Mouse (Mus musculus) hindbrain, embryonic 13.5 days (tissue): ENCODE measurements around the gene Trpm6. TPM values are rescaled to one million over a fixed set of nuclear protein-coding genes. Genes with fewer than 3 reads are reported as not detected.

Experiments used
- ATAC-seq: fragments of 200-750 bp; cut with Nextera tagmentation; 2 replicates; pipeline ENCODE4 v1.8.0; 2017; ENCODE audit warnings: moderate TSS enrichment; ENCODE audit not compliant: low FRiP score
- H3K27ac ChIP-seq: fragments of 300-500 bp; sonication (generic); 2 replicates; pipeline ENCODE4 v1.5.1; 2015; ENCODE audit warnings: inconsistent platforms, mild to moderate bottlenecking, moderate library complexity
- H3K27me3 ChIP-seq: fragments of 300-500 bp; sonication (generic); 2 replicates; pipeline ENCODE4 v1.6.1; 2015; ENCODE audit warnings: mild to moderate bottlenecking, inconsistent platforms
- H3K36me3 ChIP-seq: fragments of 300-500 bp; sonication (generic); 2 replicates; pipeline ENCODE4 v1.6.1; 2015; ENCODE audit warnings: mild to moderate bottlenecking, inconsistent platforms
- H3K4me1 ChIP-seq: fragments of 300-500 bp; sonication (generic); replicated peaks from 2 replicates; pipeline ENCODE4 v1.6.1; 2015; ENCODE audit warnings: inconsistent platforms
- H3K4me2 ChIP-seq: fragments of 300-500 bp; sonication (generic); 2 replicates; pipeline ENCODE4 v1.6.1; 2015; ENCODE audit warnings: inconsistent platforms, mild to moderate bottlenecking, moderate library complexity
- H3K4me3 ChIP-seq: fragments of 300-500 bp; sonication (generic); 2 replicates; pipeline ENCODE4 v1.5.1; 2015; ENCODE audit warnings: mild to moderate bottlenecking, inconsistent platforms
- H3K9ac ChIP-seq: fragments of 300-500 bp; sonication (generic); 2 replicates; pipeline ENCODE4 v1.6.1; 2015; ENCODE audit warnings: mild to moderate bottlenecking, inconsistent platforms
- H3K9me3 ChIP-seq: fragments of 300-500 bp; sonication (generic); 2 replicates; pipeline ENCODE4 v1.6.1; 2016; ENCODE audit warnings: inconsistent platforms
- WGBS: fragments of 180-500 bp; shearing (Covaris S2); methylation state at CpG from one replicate; pipeline ENCODE4 v1.1.7; 2015; 5-methylcytosine and 5-hydroxymethylcytosine counted together
- polyA plus RNA-seq: library from polyadenylated mRNA; unstranded; fragments of >200 nt; fragmentation: Nextera tagmentation; extraction: Ambion mirVana; gene quantifications from 2 replicates; pipeline ENCODE4 v1.2.1, GENCODE M21; 2015

The Trpm6 gene
- polyA plus RNA-seq, 1 experiment from 2014 or later = 0.25 TPM

DNA sequence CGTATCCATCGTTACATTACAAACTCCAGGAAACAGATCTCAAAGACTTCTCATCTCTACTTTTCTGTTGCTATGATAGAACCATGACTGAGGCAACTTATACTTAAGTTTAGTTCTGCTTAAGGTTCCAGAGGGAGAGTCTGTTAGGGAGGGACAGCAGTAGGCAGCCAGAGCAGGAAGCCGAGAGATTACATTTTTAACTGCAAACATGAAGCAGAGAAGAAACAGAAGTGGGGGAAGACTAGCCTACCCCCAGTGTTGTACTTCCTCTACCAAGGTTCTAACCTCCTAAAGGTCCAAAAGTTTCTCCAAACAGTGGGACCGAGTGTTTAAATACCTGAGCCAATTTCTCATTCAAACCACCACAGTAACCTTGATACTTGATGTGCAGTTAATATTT is 13.9 kb upstream of the Trpm6 start:
- ATAC-seq = no peak
- WGBS = 95% methylated on average over 4 of the region's 4 CpGs
- Histone ChIP-seq H3K9ac (no peak overlapping the region), H3K9me3 (no peaks in the 10 kb centered on the region), H3K4me3 (no peak overlapping the region), H3K4me1 (no peaks in the 10 kb centered on the region), H3K4me2 (no peak overlapping the region), H3K27ac (no peak overlapping the region), H3K27me3 (no peaks in the 10 kb centered on the region), H3K36me3 (no peaks in the 10 kb centered on the region)

- Histone ChIP-seq H3K4me3 (no peak overlapping the region), H3K4me2 (no peak overlapping the region), H3K4me1 (no peaks in the 10 kb centered on the region), H3K9ac (no peak overlapping the region), H3K27me3 (no peaks in the 10 kb centered on the region), H3K9me3 (no peaks in the 10 kb centered on the region), H3K36me3 (no peaks in the 10 kb centered on the region), H3K27ac (no peak overlapping the region)
- no peak for ATAC-seq
- 90% methylated on average over 7 of the region's 7 CpGs for WGBS
Measured at GRCm38 (mm10) chr19:18739146-18739545, 10.6 kb upstream of the Trpm6 start.

DNA sequence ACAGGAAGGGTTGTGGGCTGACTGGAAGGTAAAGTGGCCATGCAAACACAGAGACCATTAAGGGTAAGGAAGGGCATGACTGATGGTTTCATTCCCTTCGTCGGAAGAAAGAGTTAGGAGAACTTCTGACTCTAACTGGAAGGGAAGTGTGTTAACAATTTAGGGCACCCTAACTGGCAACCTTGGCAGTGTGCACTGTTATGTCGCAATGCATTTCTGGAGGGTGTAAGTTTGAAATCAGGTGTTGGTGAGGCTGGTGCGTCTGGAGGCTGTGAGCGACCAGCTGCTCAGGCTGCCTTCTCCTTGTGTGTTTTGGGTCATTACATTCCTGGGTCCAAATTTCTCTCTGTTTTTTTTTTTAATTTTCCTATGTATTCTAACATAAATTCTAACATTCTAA is 5.8 kb upstream of the Trpm6 start:
- WGBS = 90% methylated on average over 5 of the region's 5 CpGs
- Histone ChIP-seq H3K4me3 (no peak overlapping the region), H3K9me3 (no peaks in the 10 kb centered on the region), H3K27ac (no peak overlapping the region), H3K36me3 (no peaks in the 10 kb centered on the region), H3K9ac (no peak overlapping the region), H3K4me2 (no peak overlapping the region), H3K4me1 (no peaks in the 10 kb centered on the region), H3K27me3 (no peaks in the 10 kb centered on the region)
- no peak for ATAC-seq

DNA sequence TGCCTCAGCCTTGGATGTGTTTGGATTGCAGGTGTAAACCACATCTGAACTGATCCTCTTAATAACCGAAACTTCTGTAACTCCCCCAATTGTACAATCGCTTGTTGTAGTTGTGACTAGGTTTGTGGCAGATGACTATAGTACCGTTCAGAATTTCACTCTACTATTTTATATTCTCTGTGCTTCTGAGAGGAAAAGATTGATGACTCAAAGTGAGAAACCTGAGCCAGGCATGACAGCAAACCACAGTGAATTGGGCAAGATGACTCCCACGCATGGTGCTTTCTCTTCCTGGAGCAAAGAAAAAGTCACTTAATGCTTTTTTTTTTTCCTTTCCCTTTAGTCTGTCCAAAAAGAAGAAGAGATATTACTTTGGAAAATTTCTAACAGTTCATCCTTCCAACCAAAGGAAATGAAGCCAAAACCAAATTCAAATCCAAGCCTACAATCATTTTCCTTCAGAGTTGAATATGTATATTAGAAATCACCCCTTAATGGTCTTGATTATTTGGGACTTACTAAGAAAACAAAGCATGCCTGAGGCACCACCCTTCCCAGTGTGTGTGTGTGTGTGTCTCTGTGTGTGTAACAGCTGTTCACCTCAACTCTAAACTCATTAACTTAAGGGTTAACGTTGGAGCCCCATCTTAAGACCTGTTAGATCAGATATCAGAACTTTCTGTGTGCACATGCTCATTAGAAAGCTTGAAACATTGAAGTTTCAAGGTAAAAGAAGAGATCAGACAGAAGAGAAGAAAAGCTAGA is 3.0 kb upstream of the Trpm6 start:
- no peak overlapping the region for H3K4me3 ChIP-seq
- H3K27me3 ChIP-seq = peaks cover 19% of the 10 kb centered on the region
- no peak overlapping the region for H3K4me2 ChIP-seq
- H3K4me1 ChIP-seq = peaks cover 8% of the 10 kb centered on the region
- H3K27ac ChIP-seq = no peak overlapping the region
- no peak overlapping the region for H3K9ac ChIP-seq
- no peaks in the 10 kb centered on the region for H3K9me3 ChIP-seq
- WGBS = 93% methylated on average over 5 of the region's 5 CpGs
- H3K36me3 ChIP-seq = no peaks in the 10 kb centered on the region
- ATAC-seq = no peak

DNA sequence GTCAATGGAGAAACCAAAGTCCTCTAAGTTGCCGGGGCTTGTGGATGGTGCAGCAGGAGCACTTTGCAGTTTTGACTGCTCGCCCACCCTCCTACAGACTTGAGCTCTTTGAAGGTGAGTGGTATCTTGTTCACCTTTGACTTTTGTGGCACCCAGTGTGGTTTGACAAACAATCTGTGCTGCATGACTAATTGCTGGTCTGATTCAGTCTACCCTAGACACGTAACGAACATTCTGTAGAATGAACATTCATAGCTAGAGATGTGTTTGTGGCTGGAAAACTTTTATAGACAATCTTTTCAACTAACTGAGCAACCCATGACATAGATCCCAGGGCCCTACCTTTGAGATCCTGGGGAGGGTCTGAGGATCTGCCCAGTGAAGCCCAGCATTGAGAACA is 2.4 kb upstream of the Trpm6 start:
- no peaks in the 10 kb centered on the region for H3K9me3 ChIP-seq
- no peak overlapping the region for H3K9ac ChIP-seq
- WGBS = 93% methylated on average over 4 of the region's 4 CpGs
- peaks cover 19% of the 10 kb centered on the region for H3K27me3 ChIP-seq
- no peaks in the 10 kb centered on the region for H3K36me3 ChIP-seq
- no peak overlapping the region for H3K4me2 ChIP-seq
- H3K4me1 ChIP-seq = peaks cover 8% of the 10 kb centered on the region
- no peak overlapping the region for H3K27ac ChIP-seq
- ATAC-seq = no peak
- no peak overlapping the region for H3K4me3 ChIP-seq

DNA sequence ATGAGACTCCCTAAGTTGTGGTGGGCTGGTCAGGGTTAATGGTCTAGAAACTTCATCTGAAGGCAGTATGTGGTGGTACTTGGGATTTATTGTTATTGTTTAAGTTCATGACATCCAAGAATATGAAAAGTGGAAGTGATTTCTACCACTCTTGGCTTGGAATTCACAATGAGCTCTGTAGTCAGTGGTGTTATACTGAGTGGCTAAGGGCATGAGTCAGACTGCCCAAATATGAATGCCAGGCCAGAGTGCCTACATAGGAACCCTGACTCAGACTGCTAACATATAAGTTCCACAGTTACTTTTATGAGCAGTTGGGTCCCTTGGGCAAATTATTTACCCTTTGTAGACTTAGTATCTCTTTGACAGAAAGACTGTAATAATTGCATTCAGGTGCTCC is 7.4 kb downstream of the Trpm6 start:
- Histone ChIP-seq H3K4me3 (no peak overlapping the region), H3K27ac (no peak overlapping the region), H3K9me3 (no peaks in the 10 kb centered on the region), H3K27me3 (no peaks in the 10 kb centered on the region), H3K4me1 (no peaks in the 10 kb centered on the region), H3K4me2 (no peak overlapping the region), H3K9ac (no peak overlapping the region), H3K36me3 (no peaks in the 10 kb centered on the region)
- no peak for ATAC-seq

DNA sequence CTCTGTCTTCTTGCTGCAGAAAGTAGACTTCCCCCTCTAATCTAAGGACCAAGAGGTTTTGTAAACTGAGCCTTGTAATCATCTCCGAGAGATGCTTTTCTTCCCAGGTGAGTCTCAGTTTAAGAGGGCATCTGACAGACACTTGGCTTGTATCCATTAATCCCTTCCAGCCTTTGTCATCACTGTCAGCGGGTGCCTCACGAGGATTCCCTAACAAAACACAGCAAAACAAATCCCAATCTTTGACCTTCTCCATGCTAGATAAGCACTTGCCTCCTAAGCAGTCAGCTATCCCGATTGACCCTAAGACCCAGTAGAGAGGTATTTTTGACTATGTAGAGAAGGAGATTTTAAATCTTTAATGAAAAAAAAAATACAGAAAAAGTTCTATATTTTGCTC is 7.9 kb downstream of the Trpm6 start:
- H3K27ac ChIP-seq = no peak overlapping the region
- no peak overlapping the region for H3K9ac ChIP-seq
- no peak for ATAC-seq
- no peak overlapping the region for H3K4me2 ChIP-seq
- H3K36me3 ChIP-seq = no peaks in the 10 kb centered on the region
- H3K27me3 ChIP-seq = no peaks in the 10 kb centered on the region
- no peaks in the 10 kb centered on the region for H3K4me1 ChIP-seq
- 57% methylated on average over 4 of the region's 4 CpGs for WGBS
- no peaks in the 10 kb centered on the region for H3K9me3 ChIP-seq
- no peak overlapping the region for H3K4me3 ChIP-seq

GRCm38 (mm10) chr19:18758269-18758668 is 8.5 kb downstream of the Trpm6 start:
- WGBS = 49% methylated on average over 6 of the region's 6 CpGs
- ATAC-seq = no peak
- Histone ChIP-seq H3K36me3 (no peaks in the 10 kb centered on the region), H3K4me1 (no peaks in the 10 kb centered on the region), H3K4me2 (no peak overlapping the region), H3K9me3 (no peaks in the 10 kb centered on the region), H3K27me3 (no peaks in the 10 kb centered on the region), H3K9ac (no peak overlapping the region), H3K27ac (no peak overlapping the region), H3K4me3 (no peak overlapping the region)

DNA sequence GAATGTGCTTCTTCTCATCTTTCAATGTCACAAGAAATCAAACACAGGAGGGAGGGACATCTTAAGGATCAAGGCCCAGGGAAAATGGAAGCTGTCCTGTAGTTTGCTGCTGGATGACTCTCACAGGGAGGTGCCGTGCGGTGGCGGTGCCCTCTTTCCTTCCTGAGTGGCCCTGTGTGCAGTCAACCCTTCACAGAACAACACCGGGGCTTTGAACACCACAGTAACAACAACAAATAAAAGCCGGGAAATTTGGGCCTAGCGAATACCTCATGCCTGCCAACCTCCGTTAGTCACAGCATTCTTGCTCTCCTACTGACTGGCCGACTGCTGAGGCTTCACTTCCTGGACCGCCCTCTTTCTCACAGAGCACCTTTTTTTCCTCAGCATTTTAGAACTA is 9.1 kb downstream of the Trpm6 start:
- Histone ChIP-seq H3K36me3 (no peaks in the 10 kb centered on the region), H3K9me3 (no peaks in the 10 kb centered on the region), H3K4me1 (no peaks in the 10 kb centered on the region), H3K9ac (no peak overlapping the region), H3K4me3 (no peak overlapping the region), H3K4me2 (no peak overlapping the region), H3K27me3 (no peaks in the 10 kb centered on the region), H3K27ac (no peak overlapping the region)
- WGBS = 43% methylated on average over 9 of the region's 9 CpGs
- no peak for ATAC-seq

DNA sequence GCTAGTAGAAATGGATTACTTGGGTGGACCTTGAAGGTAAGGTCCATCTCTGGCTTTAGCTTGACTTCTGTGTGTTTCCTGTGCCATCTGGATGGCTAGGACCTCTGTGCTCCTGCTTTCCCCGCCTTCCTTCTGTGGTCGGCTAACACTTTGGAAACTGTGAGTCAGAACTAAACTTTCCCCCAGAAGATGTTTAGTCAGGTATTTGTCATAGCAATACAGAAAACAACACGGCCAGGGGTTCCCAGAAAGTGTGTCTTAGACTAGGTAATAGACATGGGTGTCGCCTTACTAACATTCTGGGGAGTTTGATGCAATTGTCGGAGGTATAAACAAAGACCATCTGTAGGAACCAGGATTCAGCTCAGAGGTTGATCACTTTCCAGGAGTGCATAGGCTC is 16.6 kb downstream of the Trpm6 start:
- H3K4me3 ChIP-seq = no peak overlapping the region
- H3K36me3 ChIP-seq = no peaks in the 10 kb centered on the region
- no peak overlapping the region for H3K4me2 ChIP-seq
- H3K4me1 ChIP-seq = no peaks in the 10 kb centered on the region
- no peaks in the 10 kb centered on the region for H3K27me3 ChIP-seq
- H3K9ac ChIP-seq = no peak overlapping the region
- H3K9me3 ChIP-seq = no peaks in the 10 kb centered on the region
- no peak overlapping the region for H3K27ac ChIP-seq
- 82% methylated on average over 5 of the region's 5 CpGs for WGBS
- ATAC-seq = no peak

GRCm38 (mm10) chr19:18771048-18771447 is 21.3 kb downstream of the Trpm6 start:
- no peak overlapping the region for H3K4me2 ChIP-seq
- no peak for ATAC-seq
- H3K9ac ChIP-seq = no peak overlapping the region
- H3K27me3 ChIP-seq = no peaks in the 10 kb centered on the region
- H3K36me3 ChIP-seq = no peaks in the 10 kb centered on the region
- 67% methylated on average over 1 of the region's 1 CpGs for WGBS
- no peak overlapping the region for H3K27ac ChIP-seq
- H3K4me1 ChIP-seq = no peaks in the 10 kb centered on the region
- no peaks in the 10 kb centered on the region for H3K9me3 ChIP-seq
- H3K4me3 ChIP-seq = no peak overlapping the region

GRCm38 (mm10) chr19:18771561-18771960 is 21.8 kb downstream of the Trpm6 start:
- no peaks in the 10 kb centered on the region for H3K4me1 ChIP-seq
- 92% methylated on average over 1 of the region's 1 CpGs for WGBS
- no peaks in the 10 kb centered on the region for H3K36me3 ChIP-seq
- ATAC-seq = no peak
- no peak overlapping the region for H3K4me2 ChIP-seq
- no peaks in the 10 kb centered on the region for H3K9me3 ChIP-seq
- no peak overlapping the region for H3K9ac ChIP-seq
- no peak overlapping the region for H3K27ac ChIP-seq
- no peak overlapping the region for H3K4me3 ChIP-seq
- no peaks in the 10 kb centered on the region for H3K27me3 ChIP-seq

DNA sequence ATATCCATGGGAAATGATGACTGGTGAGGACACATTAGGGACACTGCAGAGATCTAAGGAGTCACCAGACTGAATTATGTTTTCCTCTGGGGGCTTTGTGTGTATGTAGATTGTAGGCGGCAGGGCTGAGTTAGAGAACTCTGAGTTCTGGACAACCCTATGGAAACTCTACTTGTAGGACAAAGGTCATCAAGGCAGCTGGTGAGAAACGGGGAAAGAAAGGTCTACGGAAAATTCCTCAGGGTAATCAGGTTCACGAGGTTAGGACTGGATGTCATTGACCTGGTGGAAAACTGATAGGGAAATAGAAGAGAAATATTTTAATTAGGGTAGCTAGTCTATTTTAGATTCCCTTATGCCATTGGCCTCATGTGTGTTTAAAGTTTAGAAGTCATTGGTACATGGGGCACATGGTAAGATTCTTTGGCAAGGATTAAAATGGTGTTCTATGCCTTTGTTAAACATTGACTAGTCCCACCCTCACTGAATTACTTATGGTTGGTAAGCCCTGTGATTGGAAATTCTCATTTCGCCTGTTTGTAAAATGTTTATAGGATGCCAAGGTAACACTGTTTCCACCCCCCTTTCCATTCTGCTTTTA is 23.2 kb downstream of the Trpm6 start:
- Histone ChIP-seq H3K4me3 (no peak overlapping the region), H3K9me3 (no peaks in the 10 kb centered on the region), H3K36me3 (no peaks in the 10 kb centered on the region), H3K9ac (no peak overlapping the region), H3K4me1 (no peaks in the 10 kb centered on the region), H3K27me3 (no peaks in the 10 kb centered on the region), H3K27ac (no peak overlapping the region), H3K4me2 (no peak overlapping the region)
- WGBS = 87% methylated on average over 5 of the region's 5 CpGs
- ATAC-seq = no peak
